Mouse (Mus musculus) cerebellum, adult 2 months (tissue): Measurements from ENCODE around the gene Rnaset2a.
"Not testable (repeated sequence)": the region's sequence is repeated elsewhere in the genome, so short reads cannot be mapped to it uniquely, and the experiment has no call there.

Source experiments
- CTCF ChIP-seq: fragments of 200-500 bp; IDR thresholded peaks from 2 replicates; pipeline ENCODE4 v1.5.1; 2011; ENCODE audit warnings: low read depth, mild to moderate bottlenecking, control low read depth, low read length, moderate library complexity, borderline replicate concordance; ENCODE audit not compliant: insufficient read depth
- POLR2A ChIP-seq: fragments of 200-500 bp; IDR thresholded peaks from 2 replicates; pipeline ENCODE4 v1.6.1; 2011; ENCODE audit warnings: low read length, control low read depth, borderline replicate concordance; ENCODE audit not compliant: insufficient read depth

DNA sequence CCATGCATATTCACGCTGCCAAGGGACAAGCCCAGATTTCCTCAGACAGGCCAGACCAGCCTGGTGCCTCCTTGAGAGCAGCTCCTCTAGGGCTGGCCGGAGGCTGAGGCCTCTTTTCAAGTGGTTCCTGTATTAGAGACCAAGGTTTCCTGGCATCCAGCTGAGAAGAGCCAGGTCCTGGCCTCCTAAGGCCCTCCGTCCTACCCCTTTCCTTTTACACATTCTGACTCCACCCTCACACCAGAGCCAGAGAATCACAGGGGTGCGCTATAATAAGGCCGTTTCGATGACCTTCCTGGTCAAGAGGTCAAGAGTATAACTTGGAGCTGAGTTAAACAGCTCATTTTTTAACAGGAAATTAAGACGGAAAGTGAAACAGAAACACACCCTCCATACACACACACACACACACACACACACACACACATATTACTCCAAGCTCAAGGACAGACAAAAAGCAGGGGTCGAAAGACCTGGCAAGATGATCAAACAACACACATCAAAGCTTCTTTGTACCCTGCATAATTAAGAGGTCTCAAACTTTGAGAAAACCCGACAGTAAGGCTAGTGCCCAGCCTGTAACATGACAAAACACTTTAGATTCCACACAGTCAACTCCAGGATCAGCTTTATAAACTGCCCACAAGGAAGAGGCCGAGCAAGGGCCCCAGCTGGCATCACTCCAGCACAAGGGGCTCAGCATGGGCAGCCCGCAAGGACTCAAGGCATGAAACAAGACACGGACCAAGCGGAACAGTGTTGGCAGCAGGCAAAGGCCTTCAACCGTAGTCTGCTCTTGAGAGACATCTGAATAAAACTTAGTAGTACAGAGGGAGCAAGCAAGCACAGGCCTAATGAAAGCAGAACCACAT is 3.9 kb downstream of the Rnaset2a start:
- TF ChIP-seq CTCF, POLR2A: not testable (repeated sequence)
